Mouse (Mus musculus): Measurements from ENCODE around the gene B9d1.

Gene B9d1

DNA sequence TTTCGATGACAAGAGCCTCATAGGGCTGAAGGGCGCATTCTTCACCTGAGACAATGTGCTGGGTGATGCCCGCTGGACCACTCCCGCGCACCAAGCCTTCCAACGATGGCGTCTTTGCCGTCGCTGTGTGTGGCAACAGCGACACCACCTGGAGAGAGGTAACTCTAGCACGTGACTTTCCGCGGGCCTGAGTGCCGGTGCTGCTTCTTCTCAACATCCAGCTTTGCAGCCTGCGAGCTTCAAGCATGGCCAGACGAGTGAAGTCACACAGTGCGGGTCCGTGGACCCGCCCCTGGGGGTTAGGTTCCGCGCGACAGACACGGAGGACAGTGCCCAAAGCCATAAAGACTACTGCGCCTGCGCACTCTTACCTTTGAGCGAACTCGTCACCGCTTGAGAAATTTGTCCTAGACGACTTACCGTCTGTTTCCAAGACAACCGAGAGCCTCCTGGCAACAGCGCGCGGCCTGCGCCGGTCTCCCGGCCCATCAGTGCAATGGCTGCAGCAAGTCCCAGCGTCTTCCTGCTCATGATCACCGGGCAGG lies at the start of gene B9d1:
TSS of gene B9d1 (plus strand) at position 432 of the 545 bp plus-strand sequence.
- in situ Hi-C loops (cut with MboI; ENCODE audit: unreplicated experiment in 2 of 2): loop anchor here (5.0 to 10.0 kb wide), 5 partner anchors 87 to 312 kb away; no protein-coding TSS in a partner anchor

- in situ Hi-C loops (cut with MboI; ENCODE audit: unreplicated experiment in 2 of 2): no loop called here
These were observed 40.9 kb upstream of the B9d1 start for GRCm38 (mm10) chr11:61464071-61464470.

DNA sequence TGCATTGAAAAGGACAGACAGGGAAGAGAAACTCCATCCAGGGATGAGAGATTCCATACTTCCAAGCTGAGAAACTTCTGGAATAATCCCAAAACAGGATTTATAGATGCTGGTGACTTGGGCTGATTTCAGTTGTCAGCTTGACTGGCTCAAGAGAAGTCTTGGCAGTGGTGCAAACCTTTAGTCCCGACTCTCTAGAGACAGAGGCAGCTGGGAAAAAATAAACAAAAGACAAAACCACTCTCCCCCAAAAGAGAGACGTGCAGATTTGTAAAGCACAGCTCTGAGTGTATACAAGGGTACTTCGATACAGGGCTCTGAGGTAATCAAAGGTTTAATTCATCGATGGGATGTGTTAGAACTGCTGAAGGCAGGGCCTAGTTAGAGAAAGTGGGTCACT lies 39.5 kb upstream of the B9d1 start:
- in situ Hi-C loops (cut with MboI; ENCODE audit: unreplicated experiment in 2 of 2): no loop called here

DNA sequence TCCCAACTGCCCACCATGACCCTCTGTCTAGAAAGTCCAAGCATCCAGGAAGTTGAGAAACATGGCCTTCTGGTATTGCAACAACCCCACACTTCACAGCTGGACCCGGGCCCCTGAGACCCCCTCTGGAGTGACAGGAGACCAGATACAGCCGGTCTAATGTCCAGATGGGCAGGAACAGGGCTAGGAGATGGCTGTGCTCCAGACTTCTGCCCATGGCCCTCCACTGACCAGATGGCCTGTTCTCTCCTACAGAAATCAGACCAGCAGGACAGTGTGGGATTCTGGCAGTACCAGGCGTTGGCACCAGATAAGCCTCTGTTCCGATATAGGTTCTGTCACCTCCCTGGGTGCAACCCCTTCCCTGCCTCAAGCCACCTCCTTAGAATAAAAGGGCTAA lies 36.4 kb upstream of the B9d1 start:
- in situ Hi-C loops (cut with MboI; ENCODE audit: unreplicated experiment in 2 of 2): no loop called here

DNA sequence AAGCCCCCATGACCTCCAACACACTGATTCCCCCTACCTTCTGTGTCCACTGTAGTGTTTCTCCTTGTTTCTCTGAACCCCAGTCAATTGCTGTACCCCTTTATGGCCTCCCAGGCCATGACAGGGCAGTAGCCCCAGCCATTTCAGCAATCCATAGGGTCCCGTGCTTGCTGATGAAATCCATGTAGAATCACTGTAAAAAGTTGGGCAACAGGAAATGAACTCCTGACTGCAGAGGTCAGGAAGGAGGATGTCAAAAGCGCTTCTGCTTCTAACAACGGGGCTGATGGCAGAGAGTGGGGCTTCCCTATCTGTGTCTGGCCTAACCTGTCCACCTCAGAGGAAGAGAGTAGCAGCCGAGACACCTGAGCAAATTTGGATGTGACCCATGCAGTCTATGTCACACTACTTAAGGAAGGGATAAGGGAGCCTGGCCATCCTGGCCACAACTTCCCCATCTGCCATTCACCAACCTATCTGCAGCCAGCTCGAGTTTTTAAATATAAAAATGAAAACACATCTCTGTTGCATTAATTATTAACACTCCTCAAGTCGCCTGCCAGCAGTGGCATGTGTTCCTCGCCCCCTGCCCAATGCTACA lies 35.5 kb upstream of the B9d1 start:
- in situ Hi-C loops (cut with MboI; ENCODE audit: unreplicated experiment in 2 of 2): no loop called here

DNA sequence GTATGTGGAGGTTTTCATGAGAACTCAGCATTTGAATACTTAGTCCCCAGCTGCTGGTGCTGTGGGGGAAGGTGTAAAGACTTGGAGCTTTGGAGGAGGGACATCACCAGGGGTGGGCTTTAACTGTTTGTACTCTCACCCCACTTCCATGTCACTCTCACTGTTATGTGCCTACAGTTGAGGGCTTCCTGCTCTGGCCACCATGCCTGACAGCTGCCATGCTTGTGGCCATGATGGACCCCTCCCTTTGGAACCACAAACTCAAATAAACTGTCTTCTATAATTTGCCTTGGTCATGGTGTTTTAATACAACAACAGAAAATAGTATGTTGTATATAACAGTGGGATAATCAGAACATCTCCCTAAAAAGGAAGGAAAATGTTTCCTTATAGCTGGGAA lies 34.1 kb upstream of the B9d1 start:
- in situ Hi-C loops (cut with MboI; ENCODE audit: unreplicated experiment in 2 of 2): no loop called here

DNA sequence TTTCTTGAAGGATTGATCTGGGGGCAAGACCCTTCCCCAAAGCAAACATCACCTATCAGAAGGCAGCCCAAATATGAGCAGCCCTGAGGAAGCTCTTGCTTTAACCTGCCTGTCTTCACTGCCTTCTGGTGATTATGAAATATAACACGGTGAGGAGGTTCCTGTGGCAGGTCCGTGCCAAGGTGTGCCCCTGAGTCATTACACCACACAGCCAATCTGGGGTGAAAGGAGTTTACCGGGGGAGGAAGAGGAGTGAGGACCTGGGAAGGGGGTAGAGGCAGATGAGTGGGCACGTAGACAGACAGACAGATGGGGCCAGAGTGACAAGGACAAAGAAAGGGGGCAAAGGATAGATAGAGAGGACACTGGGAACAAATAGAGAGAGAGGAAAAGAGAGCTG lies 31.3 kb upstream of the B9d1 start:
- in situ Hi-C loops (cut with MboI; ENCODE audit: unreplicated experiment in 2 of 2): no loop called here

DNA sequence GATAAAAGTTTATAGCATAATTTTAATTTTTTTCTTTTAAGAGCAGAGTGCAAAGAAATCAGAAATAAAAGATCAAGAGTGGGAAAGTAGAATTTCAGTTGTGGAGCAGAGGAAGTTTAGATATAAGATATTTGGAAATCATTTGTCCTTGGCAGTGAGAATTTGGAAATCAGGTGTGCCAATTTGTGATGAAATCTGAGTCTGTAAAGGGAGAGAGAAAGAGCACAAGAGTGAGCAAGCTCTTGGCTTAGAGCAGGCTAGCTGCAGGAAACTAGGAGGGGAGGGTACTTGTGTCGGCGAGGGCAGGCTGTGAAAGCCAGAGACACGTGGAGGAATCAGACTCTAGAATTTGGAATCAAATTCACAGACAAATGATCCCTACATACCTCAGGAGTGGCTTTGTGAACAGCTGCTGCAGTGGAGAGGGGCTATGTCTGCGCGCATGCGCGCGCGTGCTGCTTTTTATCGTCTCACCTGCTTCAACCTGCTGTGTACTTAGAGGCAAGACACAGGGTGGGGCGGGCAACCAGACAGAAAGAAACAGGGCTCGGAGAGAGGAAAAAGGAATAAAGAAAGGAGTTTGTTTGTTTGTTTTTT lies 28.1 kb upstream of the B9d1 start:
- in situ Hi-C loops (cut with MboI; ENCODE audit: unreplicated experiment in 2 of 2): no loop called here

GRCm38 (mm10) chr11:61477566-61478508 lies 27.1 kb upstream of the B9d1 start:
- in situ Hi-C loops (cut with MboI; ENCODE audit: unreplicated experiment in 2 of 2): no loop called here

- in situ Hi-C loops (cut with MboI; ENCODE audit: unreplicated experiment in 2 of 2): no loop called here
These were observed 26.2 kb upstream of the B9d1 start for GRCm38 (mm10) chr11:61478788-61479187.

DNA sequence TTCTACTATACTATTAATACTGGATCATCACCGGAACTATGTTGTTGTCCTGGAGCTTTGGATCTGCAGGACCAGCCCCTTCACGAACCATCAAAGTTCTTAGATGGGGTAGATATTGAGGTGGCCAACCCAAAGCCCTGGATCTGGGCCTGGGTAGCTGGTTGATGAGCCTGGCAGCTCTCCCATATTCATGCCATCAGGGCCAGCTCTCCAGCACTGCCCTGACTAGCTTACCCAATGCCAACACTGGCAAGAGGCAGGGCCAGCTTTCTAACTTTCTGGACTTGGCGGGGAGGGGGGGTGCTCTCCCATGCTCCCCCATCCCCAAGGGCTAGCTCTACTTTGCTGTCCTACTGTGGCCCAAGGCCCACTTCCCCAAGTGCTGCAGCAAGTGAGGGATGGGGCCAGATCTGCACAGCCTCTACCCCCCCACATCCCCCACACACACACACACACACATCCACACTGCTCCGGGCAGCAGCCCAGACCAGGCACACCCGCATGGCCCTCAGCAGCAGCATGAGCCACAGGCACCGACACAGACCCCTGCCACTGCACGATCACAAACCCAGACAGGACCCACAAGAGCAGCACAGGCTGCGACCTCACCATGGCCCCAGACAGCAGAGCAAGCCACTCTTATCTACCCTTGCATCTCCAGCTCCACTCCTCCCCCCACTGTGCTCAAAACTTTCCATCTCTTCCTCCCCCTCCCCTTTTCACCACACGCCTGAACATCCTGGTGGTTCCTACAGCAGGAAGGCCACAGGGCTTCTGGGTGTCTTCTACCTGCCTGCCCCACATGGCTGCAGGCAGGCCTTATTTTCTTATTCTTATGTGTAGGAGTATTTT lies 23.5 kb upstream of the B9d1 start:
- in situ Hi-C loops (cut with MboI; ENCODE audit: unreplicated experiment in 2 of 2): no loop called here

DNA sequence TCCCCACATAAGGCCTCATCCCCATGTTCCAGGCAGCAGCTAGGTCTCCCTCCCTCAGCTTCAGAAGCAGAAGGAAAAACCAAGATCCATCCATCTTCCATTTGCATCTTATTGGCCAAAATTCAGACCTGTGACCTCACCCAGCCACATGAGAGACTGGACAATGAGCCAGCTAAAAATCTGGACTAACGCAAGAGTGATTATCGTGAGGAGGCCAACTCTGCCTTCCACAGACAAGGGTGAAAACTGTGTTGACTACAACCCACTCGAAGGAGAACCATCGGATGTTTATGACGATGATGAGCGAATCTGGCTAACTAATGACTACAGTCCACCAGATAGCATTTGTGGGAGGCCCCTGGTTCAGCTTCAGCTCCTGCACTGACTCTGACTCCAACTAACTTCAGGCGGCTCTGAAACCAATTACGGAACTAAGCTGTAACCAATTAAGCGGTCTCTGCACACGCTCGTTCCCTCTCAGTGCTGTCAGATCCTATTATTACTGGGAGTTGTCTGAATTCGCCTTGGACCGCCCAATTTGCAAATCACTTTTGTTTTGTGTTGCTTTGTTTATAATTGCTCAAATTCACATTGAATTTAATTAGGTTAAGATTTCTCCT lies 21.6 kb upstream of the B9d1 start:
- in situ Hi-C loops (cut with MboI; ENCODE audit: unreplicated experiment in 2 of 2): no loop called here

GRCm38 (mm10) chr11:61484256-61484612 lies 20.7 kb upstream of the B9d1 start:
- in situ Hi-C loops (cut with MboI; ENCODE audit: unreplicated experiment in 2 of 2): no loop called here

- in situ Hi-C loops (cut with MboI; ENCODE audit: unreplicated experiment in 2 of 2): no loop called here
These were observed 20.1 kb upstream of the B9d1 start, which contains the start of gene Mfap4 for GRCm38 (mm10) chr11:61484613-61485540. Gene Mfap4, plus strand, starts transcription at chr11:61485431.

DNA sequence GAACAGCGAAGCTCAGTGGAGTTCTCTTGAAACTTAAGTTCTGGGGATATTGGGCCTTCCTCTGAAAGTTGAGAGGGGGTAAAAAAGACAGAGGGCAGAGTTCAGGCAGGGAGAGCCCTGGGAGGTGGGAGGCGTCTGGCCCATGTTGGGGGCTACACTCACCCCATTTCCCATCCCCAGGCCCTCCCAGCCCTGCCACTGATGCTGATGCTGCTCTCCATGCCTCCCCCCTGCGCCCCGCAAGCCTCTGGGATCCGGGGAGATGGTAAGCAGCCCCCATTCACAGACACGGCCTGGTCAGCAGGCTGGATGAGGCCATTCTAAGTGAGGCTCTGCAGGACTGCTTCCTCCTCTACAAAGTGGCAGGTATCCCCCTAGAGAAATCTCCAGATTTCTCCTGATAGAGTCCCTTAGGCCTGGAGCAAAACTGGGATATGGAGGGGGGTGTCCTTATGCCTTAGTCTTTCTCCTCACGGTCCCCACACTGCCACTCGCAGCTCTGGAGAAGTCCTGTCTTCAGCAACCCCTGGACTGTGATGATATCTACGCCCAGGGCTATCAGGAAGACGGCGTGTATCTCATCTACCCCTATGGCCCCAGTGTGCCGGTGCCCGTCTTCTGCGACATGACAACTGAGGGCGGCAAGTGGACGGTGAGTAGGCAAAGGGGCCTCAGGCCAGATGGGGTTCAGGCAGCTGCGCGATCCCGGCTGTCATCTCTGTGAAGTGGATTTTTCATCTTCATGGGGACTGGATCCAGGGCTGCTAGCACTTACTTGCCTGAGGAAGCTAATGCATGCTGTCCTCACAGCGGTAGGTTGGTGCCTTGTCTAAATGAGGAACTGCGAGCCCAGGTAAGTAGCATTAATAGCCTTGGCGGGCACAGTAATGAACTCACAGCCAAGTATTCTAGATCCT lies 19.1 kb upstream of the B9d1 start:
- in situ Hi-C loops (cut with MboI; ENCODE audit: unreplicated experiment in 2 of 2): no loop called here

GRCm38 (mm10) chr11:61486458-61487219 lies 18.3 kb upstream of the B9d1 start:
- in situ Hi-C loops (cut with MboI; ENCODE audit: unreplicated experiment in 2 of 2): no loop called here

DNA sequence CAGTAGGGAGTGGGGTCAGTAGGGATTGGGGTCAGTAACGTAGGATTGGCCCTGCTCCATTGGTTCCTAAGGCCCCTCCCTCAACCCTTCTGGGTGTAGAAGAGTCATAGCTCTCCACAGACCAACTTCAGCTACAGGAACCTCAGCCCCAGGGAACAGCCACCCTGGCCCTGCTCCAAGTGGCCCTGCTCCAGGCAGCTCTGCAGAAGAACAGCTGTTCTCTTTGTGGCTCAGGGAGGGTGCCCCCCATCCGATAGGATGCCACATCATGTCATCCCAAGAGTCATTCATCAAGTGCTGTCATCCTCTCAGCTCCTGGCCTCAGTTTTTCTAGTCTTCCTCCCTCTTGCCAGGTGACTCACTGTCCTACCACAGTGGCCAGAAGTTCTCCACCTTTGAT lies 17.5 kb upstream of the B9d1 start:
- in situ Hi-C loops (cut with MboI; ENCODE audit: unreplicated experiment in 2 of 2): no loop called here
